Comparison of ENCODE assay signal across 8 mouse cellular contexts in the genomic region with DNA sequence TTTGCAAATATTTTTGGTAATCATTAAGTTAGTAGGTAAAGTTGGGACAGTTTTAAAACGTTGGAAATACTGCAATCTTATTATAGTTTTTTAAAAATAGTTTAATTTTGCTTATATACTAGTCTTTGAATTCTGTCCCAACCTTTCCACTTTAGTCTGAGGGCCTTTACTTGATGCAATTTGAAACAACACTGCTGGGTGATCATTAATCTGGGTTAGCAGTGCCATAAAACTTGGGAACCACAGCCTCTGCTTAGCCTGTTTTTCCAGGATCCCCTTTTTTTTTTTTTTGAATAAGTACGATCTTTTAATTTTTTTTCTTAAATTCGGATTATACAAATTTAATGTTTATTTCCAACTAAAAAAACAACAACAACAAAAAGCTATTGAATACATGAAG. TPM values are rescaled to one million over a fixed set of nuclear protein-coding genes. Genes with fewer than 3 reads are reported as not detected.
DNase-seq lines count a peak whose midpoint lies in the region; ATAC-seq and TF ChIP-seq lines count a peak whose summit lies in the region.

No protein-coding gene starts in this region.

- H3K4me1 ChIP-seq in lung, embryonic 16.5 days (replicated peaks; ENCODE audit: control insufficient read depth, insufficient read depth, low read length): no peaks in the 10 kb centered on the region
- peaks cover 3% of the 10 kb centered on the region; the same call in 1 of the 2 replicates for H3K4me1 ChIP-seq in forebrain, embryonic 14.5 days (ENCODE audit: control insufficient read depth, insufficient read depth, low read length)
- peaks cover 4% of the 10 kb centered on the region; the same call in 1 of the 2 replicates for H3K4me1 ChIP-seq in limb, embryonic 10.5 days
- peaks cover 5% of the 10 kb centered on the region; the same call in 1 of the 2 replicates for H3K4me1 ChIP-seq in small intestine, adult 2 months (ENCODE audit: control insufficient read depth, insufficient read depth, insufficient read length, low read length)

- WGBS in lung, embryonic 16.5 days: 6% methylated on average over 3 of the region's 3 CpGs
- WGBS in forebrain, embryonic 14.5 days: 28% methylated on average over 3 of the region's 3 CpGs
- 10% methylated on average over 3 of the region's 3 CpGs for WGBS in limb, embryonic 10.5 days
- WGBS in small intestine, adult 2 months: 6% methylated on average over 3 of the region's 3 CpGs

- DNase-seq in lung, postnatal 14 days: no peak
- no peak for DNase-seq in forebrain, embryonic 14.5 days (ENCODE audit: low spot score)
- no peak for DNase-seq in limb, embryonic 10.5 days (ENCODE audit: low spot score)
- no peak for DNase-seq in left cerebral cortex, postnatal 4 days
- DNase-seq in right cerebral cortex, adult 2 months (ENCODE audit: low spot score in 2 of 2): no peak

- TF ChIP-seq POLR2A in small intestine, adult 2 months (IDR thresholded peaks at IDR 0.05; ENCODE audit: low read depth, low read length): no peak

- H3K4me3 ChIP-seq in lung, embryonic 16.5 days (ENCODE audit: low read length): peak overlapping the region; percentile 95
- peak overlapping the region; percentile 89 for H3K4me3 ChIP-seq in forebrain, embryonic 14.5 days (ENCODE audit: low read depth, low read length)
- peak overlapping the region; percentile 92 for H3K4me3 ChIP-seq in limb, embryonic 10.5 days
- H3K4me3 ChIP-seq in small intestine, adult 2 months (ENCODE audit: low read depth, low read length): peak overlapping the region; percentile 91; the same call in 1 of the 2 replicates

- no peak for TF ChIP-seq CTCF in small intestine, adult 2 months (IDR thresholded peaks at IDR 0.05; ENCODE audit: extremely low read depth, insufficient read length, insufficient replicate concordance, low read depth, low read length)

- intact Hi-C loops in left cerebral cortex, postnatal 4 days (cut with DNase I): loop anchor here (5.0 to 10.0 kb wide), 5 partner anchors 62 to 400 kb away; no protein-coding TSS in a partner anchor

- no peak for ATAC-seq in lung, embryonic 16.5 days (ENCODE audit: low read depth)
- ATAC-seq in forebrain, embryonic 14.5 days: no peak
- ATAC-seq in megakaryocyte-erythroid progenitor cell, adult 5-6 weeks (replicated peaks; ENCODE audit: low FRiP score, low TSS enrichment, poor library complexity, severe bottlenecking): no peak

- H3K9ac ChIP-seq in lung, embryonic 16.5 days (ENCODE audit: low read length): peak overlapping the region; percentile 94
- H3K9ac ChIP-seq in forebrain, embryonic 14.5 days (ENCODE audit: low read length): peak overlapping the region; percentile 94

- H3K4me2 ChIP-seq in lung, embryonic 16.5 days (ENCODE audit: low read depth, low read length): peak overlapping the region; percentile 59
- peak overlapping the region; percentile 77 for H3K4me2 ChIP-seq in forebrain, embryonic 14.5 days (ENCODE audit: low read length)

- no peaks in the 10 kb centered on the region for H3K9me3 ChIP-seq in lung, embryonic 16.5 days (ENCODE audit: control insufficient read depth, low read length)
- H3K9me3 ChIP-seq in forebrain, embryonic 14.5 days (replicated peaks; ENCODE audit: control insufficient read depth, low read length): no peaks in the 10 kb centered on the region
- no peaks in the 10 kb centered on the region for H3K9me3 ChIP-seq in limb, embryonic 10.5 days (replicated peaks)

- no peaks in the 10 kb centered on the region for H3K27me3 ChIP-seq in lung, embryonic 16.5 days (ENCODE audit: control insufficient read depth, insufficient read depth, low read depth, low read length)
- H3K27me3 ChIP-seq in forebrain, embryonic 14.5 days (replicated peaks; ENCODE audit: control insufficient read depth, insufficient read depth, low read length): no peaks in the 10 kb centered on the region
- H3K27me3 ChIP-seq in limb, embryonic 10.5 days (ENCODE audit: low read depth, poor library complexity, severe bottlenecking): no peaks in the 10 kb centered on the region
- H3K27me3 ChIP-seq in small intestine, adult 2 months (ENCODE audit: control insufficient read depth, insufficient read depth, low read length): no peaks in the 10 kb centered on the region

- H3K36me3 ChIP-seq in lung, embryonic 16.5 days (ENCODE audit: control insufficient read depth, insufficient read depth, low read length): peaks cover 6% of the 10 kb centered on the region
- H3K36me3 ChIP-seq in forebrain, embryonic 14.5 days (ENCODE audit: control insufficient read depth, insufficient read depth, low read length): 0 out of 2 replicates have a peak, but pooled peaks cover 3% of the 10 kb centered on the region
- H3K36me3 ChIP-seq in limb, embryonic 10.5 days: peaks cover 9% of the 10 kb centered on the region
- peaks cover 6% of the 10 kb centered on the region for H3K36me3 ChIP-seq in small intestine, adult 2 months (ENCODE audit: control insufficient read depth, insufficient read depth, low read length)

- H3K27ac ChIP-seq in lung, embryonic 16.5 days (ENCODE audit: low read length): peak overlapping the region; percentile 99
- peak overlapping the region; percentile 99 for H3K27ac ChIP-seq in forebrain, embryonic 14.5 days (ENCODE audit: low read depth, low read length)
- peak overlapping the region; percentile 98 for H3K27ac ChIP-seq in limb, embryonic 10.5 days
- no peak overlapping the region for H3K27ac ChIP-seq in small intestine, adult 2 months (ENCODE audit: insufficient read depth, low read depth, low read length)

RNA-seq across cellular contexts. Expression of gene Tiparp, which starts 1.0 kb away (rescaled TPM):
- 42.2 and 42.3 TPM in 2 replicates for polyA plus RNA-seq in lung, embryonic 16.5 days (2015; fragmentation: Nextera tagmentation; extraction: Ambion mirVana)
- 33.6 and 36.0 TPM in 2 replicates for polyA plus RNA-seq in forebrain, embryonic 14.5 days (2014; fragmentation: Nextera tagmentation; extraction: Ambion mirVana)
- polyA plus RNA-seq in limb, embryonic 10.5 days (2016; fragmentation: Nextera tagmentation; extraction: Ambion mirVana): 37.5 and 45.9 TPM in 2 replicates
- polyA plus RNA-seq in small intestine, adult 2 months (2012; rRNA removed): 1.3 and 4.2 TPM in 2 replicates
- total RNA-seq in megakaryocyte-erythroid progenitor cell, adult 5-6 weeks (2014; fragmentation: Nextera tagmentation): 3.5 and 6.9 TPM in 2 replicates
- 8.3 and 17.0 TPM in 2 replicates for total RNA-seq in megakaryocyte-erythroid progenitor cell, adult 5-6 weeks (2017)
- total RNA-seq in left cerebral cortex, postnatal 4 days (2021): 10 to 100 TPM; 13.7 to 17.3 TPM
